Comparison of ENCODE assay signal across 27 mouse cellular contexts in the genomic region with DNA sequence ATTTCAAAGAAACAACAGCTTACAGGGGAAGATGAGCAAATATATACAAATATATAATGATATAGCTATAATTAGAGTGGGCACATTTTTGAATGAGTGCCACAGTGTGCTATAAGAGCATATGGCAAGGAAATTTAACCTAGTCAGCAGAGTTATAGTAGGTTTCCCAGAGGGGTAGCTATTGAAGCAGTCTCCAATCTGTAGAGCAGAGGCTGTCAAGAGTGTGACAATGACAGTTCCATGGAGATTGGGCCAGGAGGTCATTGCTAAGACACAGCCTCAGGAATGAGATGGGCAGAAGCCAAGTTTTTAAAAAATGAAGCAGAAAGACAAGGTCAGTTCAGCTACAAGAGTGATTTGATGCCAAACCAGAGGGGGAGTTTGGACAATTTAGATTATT.
A peak's percentile ranks its signal among the peaks of the same experiment; 100 is the strongest.
DNase-seq lines count a peak whose midpoint lies in the region; ATAC-seq and TF ChIP-seq lines count a peak whose summit lies in the region.
"Had no signal": no experiment of that assay in that cellular context is flagged by ENCODE, and none has a peak within 500 bp of the region (broad histone marks: within the 10 kb centered on the region; RNA-seq: fewer than 3 reads in every experiment).

No protein-coding gene starts in this region.

- H3K4me1 ChIP-seq in hindbrain, postnatal 0 days (ENCODE audit: insufficient read depth, low read length) = no peaks in the 10 kb centered on the region
- no peaks in the 10 kb centered on the region for H3K4me1 ChIP-seq in hindbrain, embryonic 14.5 days (replicated peaks; ENCODE audit: control insufficient read depth, insufficient read depth, low read length)
- H3K4me1 ChIP-seq in midbrain, postnatal 0 days (ENCODE audit: insufficient read depth, low read length) = no peaks in the 10 kb centered on the region
- H3K4me1 ChIP-seq in midbrain, embryonic 13.5 days (replicated peaks) = no peaks in the 10 kb centered on the region
- H3K4me1 ChIP-seq: embryonic facial prominence, embryonic 10.5 days; embryonic facial prominence, embryonic 13.5 days; forebrain, embryonic 12.5 days; forebrain, embryonic 15.5 days; heart, embryonic 12.5 days; heart, embryonic 15.5 days; intestine, embryonic 15.5 days had no signal

- no peak overlapping the region for H3K27ac ChIP-seq in hindbrain, postnatal 0 days
- H3K27ac ChIP-seq in hindbrain, embryonic 14.5 days = no peak overlapping the region
- H3K27ac ChIP-seq in midbrain, postnatal 0 days (ENCODE audit: low read depth, low read length) = no peak overlapping the region
- H3K27ac ChIP-seq in midbrain, embryonic 13.5 days = no peak overlapping the region
- H3K27ac ChIP-seq: embryonic facial prominence, embryonic 10.5 days; embryonic facial prominence, embryonic 13.5 days; forebrain, embryonic 12.5 days; forebrain, embryonic 15.5 days; heart, embryonic 15.5 days; intestine, embryonic 15.5 days had no signal

- H3K9me3 ChIP-seq in hindbrain, postnatal 0 days (ENCODE audit: low read length) = no peaks in the 10 kb centered on the region
- no peaks in the 10 kb centered on the region for H3K9me3 ChIP-seq in hindbrain, embryonic 14.5 days (ENCODE audit: control insufficient read depth, low read length)
- no peaks in the 10 kb centered on the region for H3K9me3 ChIP-seq in midbrain, postnatal 0 days (ENCODE audit: low read length)
- no peaks in the 10 kb centered on the region for H3K9me3 ChIP-seq in midbrain, embryonic 13.5 days
- H3K9me3 ChIP-seq: embryonic facial prominence, embryonic 10.5 days; embryonic facial prominence, embryonic 13.5 days; forebrain, embryonic 12.5 days; forebrain, embryonic 15.5 days; heart, embryonic 12.5 days; heart, embryonic 15.5 days; intestine, embryonic 15.5 days had no signal

- no peaks in the 10 kb centered on the region for H3K36me3 ChIP-seq in hindbrain, postnatal 0 days (ENCODE audit: insufficient read depth, low read length)
- no peaks in the 10 kb centered on the region for H3K36me3 ChIP-seq in hindbrain, embryonic 14.5 days (replicated peaks; ENCODE audit: control insufficient read depth, insufficient read depth)
- H3K36me3 ChIP-seq in midbrain, postnatal 0 days (ENCODE audit: insufficient read depth, low read length) = no peaks in the 10 kb centered on the region
- H3K36me3 ChIP-seq in midbrain, embryonic 13.5 days = no peaks in the 10 kb centered on the region
- H3K36me3 ChIP-seq: embryonic facial prominence, embryonic 10.5 days; embryonic facial prominence, embryonic 13.5 days; forebrain, embryonic 12.5 days; forebrain, embryonic 15.5 days; heart, embryonic 12.5 days; heart, embryonic 15.5 days; intestine, embryonic 15.5 days had no signal

- no peak overlapping the region for H3K4me3 ChIP-seq in hindbrain, postnatal 0 days (ENCODE audit: low read length)
- H3K4me3 ChIP-seq in hindbrain, embryonic 14.5 days (replicated peaks; ENCODE audit: low read length) = no peak overlapping the region
- H3K4me3 ChIP-seq in midbrain, postnatal 0 days (ENCODE audit: low read depth, low read length) = no peak overlapping the region
- no peak overlapping the region for H3K4me3 ChIP-seq in midbrain, embryonic 13.5 days (replicated peaks)
- H3K4me3 ChIP-seq: embryonic facial prominence, embryonic 10.5 days; embryonic facial prominence, embryonic 13.5 days; erythroblast, embryonic 14.5 days; forebrain, embryonic 12.5 days; forebrain, embryonic 15.5 days; heart, embryonic 12.5 days; heart, embryonic 15.5 days; intestine, embryonic 15.5 days had no signal

- peak; percentile 41 for DNase-seq in hindbrain, postnatal 0 days (ENCODE audit: low spot score)
- no peak for DNase-seq in hindbrain, embryonic 14.5 days (ENCODE audit: low spot score)
- DNase-seq in midbrain, postnatal 0 days (ENCODE audit: low spot score) = peak; percentile 42
- peak; percentile 19 for DNase-seq in brain, embryonic 14.5 days (ENCODE audit: low read depth)
- no peak for DNase-seq in right cerebral cortex, postnatal 36 days (ENCODE audit: low spot score in 2 of 2)
- DNase-seq: adrenal gland, postnatal 10 days; adrenal gland, postnatal 36 days; cerebellum, adult 11 months; cerebellum, adult 2 months; cerebellum, adult 9-11 months; cerebellum, postnatal 36 days; embryo, embryonic 11 days; gastrocnemius, postnatal 25 days; heart, adult 18-20 months; heart, postnatal 10 days; heart, postnatal 36 days had no signal

- H3K27me3 ChIP-seq in hindbrain, postnatal 0 days (ENCODE audit: insufficient read depth, low read length) = no peaks in the 10 kb centered on the region
- no peaks in the 10 kb centered on the region for H3K27me3 ChIP-seq in hindbrain, embryonic 14.5 days (ENCODE audit: control insufficient read depth, insufficient read depth, low read length)
- H3K27me3 ChIP-seq in midbrain, postnatal 0 days (ENCODE audit: insufficient read depth, low read length) = no peaks in the 10 kb centered on the region
- H3K27me3 ChIP-seq in midbrain, embryonic 13.5 days = no peaks in the 10 kb centered on the region
- H3K27me3 ChIP-seq: embryonic facial prominence, embryonic 13.5 days; forebrain, embryonic 12.5 days; forebrain, embryonic 15.5 days; heart, embryonic 12.5 days; heart, embryonic 15.5 days; intestine, embryonic 15.5 days; Patski had no signal

- H3K9ac ChIP-seq in hindbrain, postnatal 0 days (replicated peaks; ENCODE audit: low read length) = no peak overlapping the region
- no peak overlapping the region for H3K9ac ChIP-seq in hindbrain, embryonic 14.5 days
- no peak overlapping the region for H3K9ac ChIP-seq in midbrain, postnatal 0 days (replicated peaks; ENCODE audit: low read length, poor library complexity, severe bottlenecking)
- no peak overlapping the region for H3K9ac ChIP-seq in midbrain, embryonic 13.5 days (replicated peaks)
- H3K9ac ChIP-seq: embryonic facial prominence, embryonic 13.5 days; forebrain, embryonic 12.5 days; forebrain, embryonic 15.5 days; heart, embryonic 12.5 days; heart, embryonic 15.5 days; intestine, embryonic 15.5 days had no signal

- H3K4me2 ChIP-seq in hindbrain, postnatal 0 days (ENCODE audit: low read depth, low read length) = no peak overlapping the region
- no peak overlapping the region for H3K4me2 ChIP-seq in hindbrain, embryonic 14.5 days (replicated peaks)
- no peak overlapping the region for H3K4me2 ChIP-seq in midbrain, postnatal 0 days (ENCODE audit: low read depth, low read length, poor library complexity, severe bottlenecking)
- no peak overlapping the region for H3K4me2 ChIP-seq in midbrain, embryonic 13.5 days (replicated peaks)
- H3K4me2 ChIP-seq: embryonic facial prominence, embryonic 13.5 days; forebrain, embryonic 12.5 days; forebrain, embryonic 15.5 days; heart, embryonic 12.5 days; heart, embryonic 15.5 days; intestine, embryonic 15.5 days had no signal

- TF ChIP-seq CTCF in hindbrain, postnatal 0 days (IDR thresholded peaks at IDR 0.05; ENCODE audit: low read depth) = no peak
- no peak for TF ChIP-seq CTCF in midbrain, postnatal 0 days (IDR thresholded peaks at IDR 0.05)
- no peak for TF ChIP-seq CTCF in brain, embryonic 14.5 days (IDR thresholded peaks at IDR 0.05; ENCODE audit: borderline replicate concordance, extremely low read depth, insufficient read depth, insufficient read length)

- TF ChIP-seq POLR2A in brain, embryonic 14.5 days (IDR thresholded peaks at IDR 0.05; ENCODE audit: borderline replicate concordance, extremely low read depth, insufficient read depth, insufficient read length, poor library complexity, severe bottlenecking) = no peak

- peak; percentile 58; the same call in 1 of the 2 replicates for ATAC-seq in hindbrain, postnatal 0 days
- no peak; the same call in 1 of the 2 replicates for ATAC-seq in hindbrain, embryonic 14.5 days (ENCODE audit: low FRiP score)
- ATAC-seq in midbrain, postnatal 0 days (ENCODE audit: low FRiP score) = no peak
- ATAC-seq in midbrain, embryonic 13.5 days = no peak
- ATAC-seq: CD4-positive, CD25-positive, alpha-beta regulatory T cell, adult 4 months; forebrain, embryonic 15.5 days; intestine, embryonic 15.5 days; Patski had no signal

Comparison
In these comparisons a context has a peak if more than half of its experiments do, and no peak if none do; other contexts are left out.
1. DNase-seq: peak in hindbrain, postnatal 0 days (single experiment), midbrain, postnatal 0 days (single experiment) and brain, embryonic 14.5 days (single experiment); none in hindbrain, embryonic 14.5 days (single experiment) and right cerebral cortex, postnatal 36 days (0 of 2).